Mouse (Mus musculus) hindbrain, embryonic 12.5 days (tissue): ENCODE measurements around the gene Sys1. TPM values are rescaled to one million over a fixed set of nuclear protein-coding genes. Genes with fewer than 3 reads are reported as not detected.

Experiments
- ATAC-seq: fragments of 200-750 bp; cut with Nextera tagmentation; 2 replicates; pipeline ENCODE4 v1.8.0; 2017; ENCODE audit warnings: moderate TSS enrichment; ENCODE audit not compliant: low FRiP score
- H3K27ac ChIP-seq: fragments of 300-500 bp; sonication (generic); 2 replicates; pipeline ENCODE4 v1.5.1; 2016; ENCODE audit warnings: mild to moderate bottlenecking
- H3K27me3 ChIP-seq: fragments of 300-500 bp; sonication (generic); 2 replicates; pipeline ENCODE4 v1.6.1; 2016; ENCODE audit warnings: mild to moderate bottlenecking
- H3K36me3 ChIP-seq: fragments of 300-500 bp; sonication (generic); 2 replicates; pipeline ENCODE4 v1.6.1; 2016; ENCODE audit warnings: mild to moderate bottlenecking
- H3K4me1 ChIP-seq: fragments of 300-500 bp; sonication (generic); 2 replicates; pipeline ENCODE4 v1.6.1; 2016
- H3K4me2 ChIP-seq: fragments of 300-500 bp; sonication (generic); replicated peaks from 2 replicates; pipeline ENCODE4 v1.6.1; 2016; ENCODE audit warnings: mild to moderate bottlenecking
- H3K4me3 ChIP-seq: fragments of 300-500 bp; sonication (generic); 2 replicates; pipeline ENCODE4 v1.5.1; 2016; ENCODE audit warnings: mild to moderate bottlenecking
- H3K9ac ChIP-seq: fragments of 300-500 bp; sonication (generic); 2 replicates; pipeline ENCODE4 v1.6.1; 2016; ENCODE audit warnings: mild to moderate bottlenecking, moderate library complexity
- H3K9me3 ChIP-seq: fragments of 300-500 bp; sonication (generic); replicated peaks from 2 replicates; pipeline ENCODE4 v1.6.1; 2016; ENCODE audit warnings: mild to moderate bottlenecking
- WGBS: fragments of 180-500 bp; shearing (Covaris S2); methylation state at CpG from one replicate; pipeline ENCODE4 v1.1.7; 2016; 5-methylcytosine and 5-hydroxymethylcytosine counted together
- polyA plus RNA-seq: library from polyadenylated mRNA; unstranded; fragments of >200 nt; fragmentation: Nextera tagmentation; extraction: Ambion mirVana; gene quantifications from 2 replicates; pipeline ENCODE4 v1.2.1, GENCODE M21; 2016

The Sys1 gene
- polyA plus RNA-seq, 1 experiment from 2014 or later: 71.5 TPM

GRCm38 (mm10) chr2:164445399-164446085, 11.2 kb upstream of the Sys1 start:
- no peak overlapping the region for H3K4me2 ChIP-seq
- H3K36me3 ChIP-seq: no peaks in the 10 kb centered on the region
- WGBS: 84% methylated on average over 3 of the region's 3 CpGs
- H3K9me3 ChIP-seq: no peaks in the 10 kb centered on the region
- peaks cover 28% of the 10 kb centered on the region for H3K4me1 ChIP-seq
- no peak for ATAC-seq
- H3K27ac ChIP-seq: no peak overlapping the region
- H3K9ac ChIP-seq: no peak overlapping the region
- H3K27me3 ChIP-seq: peaks cover 14% of the 10 kb centered on the region
- H3K4me3 ChIP-seq: no peak overlapping the region

GRCm38 (mm10) chr2:164446086-164446469, 10.7 kb upstream of the Sys1 start:
- Histone ChIP-seq H3K27ac (no peak overlapping the region), H3K27me3 (peaks cover 11% of the 10 kb centered on the region), H3K4me3 (no peak overlapping the region), H3K9ac (no peak overlapping the region), H3K4me2 (no peak overlapping the region), H3K9me3 (no peaks in the 10 kb centered on the region), H3K4me1 (peaks cover 26% of the 10 kb centered on the region), H3K36me3 (no peaks in the 10 kb centered on the region)
- 81% methylated on average over 3 of the region's 3 CpGs for WGBS
- no peak for ATAC-seq

- 75% methylated on average over 1 of the region's 1 CpGs for WGBS
- Histone ChIP-seq H3K27ac (no peak overlapping the region), H3K36me3 (no peaks in the 10 kb centered on the region), H3K4me2 (no peak overlapping the region), H3K9ac (no peak overlapping the region), H3K4me1 (peaks cover 9% of the 10 kb centered on the region), H3K27me3 (no peaks in the 10 kb centered on the region; the same call in 1 of the 2 replicates), H3K4me3 (no peak overlapping the region), H3K9me3 (no peaks in the 10 kb centered on the region)
- no peak for ATAC-seq
Observed at GRCm38 (mm10) chr2:164448140-164448539, 8.6 kb upstream of the Sys1 start.

- 80% methylated on average over 5 of the region's 5 CpGs for WGBS
- Histone ChIP-seq H3K9me3 (no peaks in the 10 kb centered on the region), H3K4me1 (peaks cover 3% of the 10 kb centered on the region; the same call in 1 of the 2 replicates), H3K9ac (no peak overlapping the region), H3K27me3 (peaks cover under 1% of the 10 kb centered on the region; the same call in 1 of the 2 replicates), H3K27ac (no peak overlapping the region), H3K4me2 (no peak overlapping the region), H3K36me3 (no peaks in the 10 kb centered on the region), H3K4me3 (no peak overlapping the region)
- ATAC-seq: no peak
Observed at GRCm38 (mm10) chr2:164448921-164449320, 7.8 kb upstream of the Sys1 start.

- Histone ChIP-seq H3K4me3 (no peak overlapping the region), H3K36me3 (no peaks in the 10 kb centered on the region), H3K9me3 (no peaks in the 10 kb centered on the region), H3K27ac (no peak overlapping the region), H3K27me3 (peaks cover 2% of the 10 kb centered on the region; the same call in 1 of the 2 replicates), H3K4me2 (no peak overlapping the region), H3K4me1 (peaks cover 3% of the 10 kb centered on the region; the same call in 1 of the 2 replicates), H3K9ac (no peak overlapping the region)
- 91% methylated on average over 14 of the region's 14 CpGs for WGBS
- no peak for ATAC-seq
Observed at GRCm38 (mm10) chr2:164449341-164450042, 7.3 kb upstream of the Sys1 start.

- ATAC-seq: no peak
- WGBS: 39% methylated on average over 11 of the region's 13 CpGs
- peaks cover 2% of the 10 kb centered on the region; the same call in 1 of the 2 replicates for H3K27me3 ChIP-seq
- no peak overlapping the region for H3K27ac ChIP-seq
- H3K4me2 ChIP-seq: no peak overlapping the region
- no peaks in the 10 kb centered on the region for H3K36me3 ChIP-seq
- no peak overlapping the region for H3K9ac ChIP-seq
- no peaks in the 10 kb centered on the region for H3K9me3 ChIP-seq
- H3K4me1 ChIP-seq: peaks cover 11% of the 10 kb centered on the region
- no peak overlapping the region for H3K4me3 ChIP-seq
Observed at GRCm38 (mm10) chr2:164452000-164452676, 4.6 kb upstream of the Sys1 start.

DNA sequence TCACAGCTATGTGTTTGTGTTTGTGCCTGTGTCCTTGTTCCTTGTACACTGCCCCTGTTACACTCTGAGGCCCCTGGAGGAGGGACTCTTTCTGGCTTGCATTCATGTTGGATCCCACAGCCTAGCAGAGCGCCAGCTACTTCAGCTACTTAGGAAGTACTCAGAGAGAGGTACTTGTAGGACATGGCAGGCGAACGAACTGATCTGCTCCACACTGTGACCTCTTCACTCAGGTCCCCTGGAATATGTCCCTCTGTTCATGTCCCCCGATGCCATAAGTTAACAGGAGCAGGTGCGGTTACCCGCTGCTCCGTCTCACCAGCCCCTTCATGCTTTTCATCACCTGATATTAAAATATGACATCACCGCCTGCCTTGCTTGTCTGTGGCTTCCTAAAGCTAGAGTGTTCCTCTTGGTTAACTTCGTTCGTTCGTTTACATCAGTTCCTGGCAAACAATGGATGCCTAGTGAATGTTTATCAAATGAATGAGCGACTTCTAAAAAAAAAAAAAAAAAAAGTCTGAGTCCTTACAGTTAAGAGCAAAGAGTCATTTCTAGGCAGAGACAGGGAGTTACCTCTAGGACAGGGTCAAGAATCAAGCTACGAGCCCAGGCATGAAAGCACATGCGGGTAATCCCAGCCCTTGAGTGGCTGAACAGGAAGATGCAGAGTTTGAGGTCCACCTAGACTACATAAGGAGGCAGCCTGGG, 3.6 kb upstream of the Sys1 start:
- Histone ChIP-seq H3K36me3 (no peaks in the 10 kb centered on the region), H3K4me3 (no peak overlapping the region), H3K9me3 (no peaks in the 10 kb centered on the region), H3K27ac (no peak overlapping the region), H3K27me3 (peaks cover 2% of the 10 kb centered on the region; the same call in 1 of the 2 replicates), H3K4me2 (no peak overlapping the region), H3K9ac (no peak overlapping the region; the same call in 1 of the 2 replicates), H3K4me1 (peaks cover 11% of the 10 kb centered on the region)
- ATAC-seq: no peak
- WGBS: 77% methylated on average over 14 of the region's 14 CpGs

DNA sequence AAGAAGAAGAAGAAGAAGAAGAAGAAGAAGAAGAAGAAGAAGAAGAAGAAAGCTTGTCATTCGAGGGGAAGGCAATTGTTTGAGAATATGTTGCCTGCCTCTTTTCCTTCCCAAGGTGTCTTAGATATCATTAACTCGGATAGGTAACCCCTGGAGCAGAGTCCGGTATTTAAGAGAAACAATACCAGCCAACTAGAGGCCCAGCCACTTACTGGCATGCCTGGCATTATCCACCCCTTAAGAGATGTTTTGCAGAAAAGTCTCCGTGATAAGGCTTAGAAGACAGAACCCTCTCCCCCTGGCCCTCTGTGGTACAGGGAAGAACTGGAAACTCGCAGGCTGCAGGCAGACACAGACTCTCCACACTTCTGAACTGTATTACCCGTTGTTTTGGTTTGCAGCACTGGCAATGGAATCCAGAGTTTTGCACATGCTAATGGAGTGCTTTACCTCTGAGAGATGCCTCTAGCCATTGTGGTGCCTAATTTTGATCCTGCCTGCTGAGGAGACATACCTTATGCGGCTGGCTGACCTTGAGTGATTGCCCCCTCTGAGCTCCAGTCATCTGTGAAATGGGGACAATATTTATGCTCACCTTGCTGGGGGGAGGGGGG, 2.8 kb upstream of the Sys1 start:
- peaks cover 11% of the 10 kb centered on the region for H3K4me1 ChIP-seq
- no peaks in the 10 kb centered on the region for H3K36me3 ChIP-seq
- H3K9me3 ChIP-seq: no peaks in the 10 kb centered on the region
- ATAC-seq: no peak
- H3K27me3 ChIP-seq: peaks cover 2% of the 10 kb centered on the region; the same call in 1 of the 2 replicates
- H3K9ac ChIP-seq: no peak overlapping the region
- H3K4me3 ChIP-seq: no peak overlapping the region
- no peak overlapping the region for H3K27ac ChIP-seq
- WGBS: 74% methylated on average over 7 of the region's 7 CpGs
- H3K4me2 ChIP-seq: no peak overlapping the region

DNA sequence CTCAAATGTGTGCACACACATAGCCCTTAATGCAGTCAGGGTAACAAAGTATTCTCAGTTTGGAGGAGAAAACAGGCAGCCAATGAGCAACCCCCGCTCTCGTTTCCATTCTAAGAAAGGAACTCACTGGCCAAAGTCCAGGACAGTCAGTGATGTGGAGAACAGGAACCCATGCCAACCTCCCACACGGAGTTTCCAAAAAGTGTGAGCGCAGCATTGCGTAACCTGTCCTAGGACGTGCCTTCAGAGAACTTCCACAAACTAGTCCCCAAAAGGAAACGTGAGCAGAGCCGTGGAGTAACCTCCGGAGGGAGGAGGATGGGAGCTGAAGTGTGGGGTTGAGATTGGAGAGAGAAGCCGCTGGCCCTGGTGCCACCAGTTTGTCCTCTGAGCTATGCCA, 1.9 kb upstream of the Sys1 start:
- peaks cover 11% of the 10 kb centered on the region for H3K4me1 ChIP-seq
- H3K4me3 ChIP-seq: no peak overlapping the region
- H3K27me3 ChIP-seq: peaks cover 2% of the 10 kb centered on the region; the same call in 1 of the 2 replicates
- H3K9ac ChIP-seq: no peak overlapping the region
- H3K27ac ChIP-seq: no peak overlapping the region
- ATAC-seq: no peak
- no peaks in the 10 kb centered on the region for H3K9me3 ChIP-seq
- H3K4me2 ChIP-seq: no peak overlapping the region
- 84% methylated on average over 10 of the region's 10 CpGs for WGBS
- H3K36me3 ChIP-seq: no peaks in the 10 kb centered on the region

DNA sequence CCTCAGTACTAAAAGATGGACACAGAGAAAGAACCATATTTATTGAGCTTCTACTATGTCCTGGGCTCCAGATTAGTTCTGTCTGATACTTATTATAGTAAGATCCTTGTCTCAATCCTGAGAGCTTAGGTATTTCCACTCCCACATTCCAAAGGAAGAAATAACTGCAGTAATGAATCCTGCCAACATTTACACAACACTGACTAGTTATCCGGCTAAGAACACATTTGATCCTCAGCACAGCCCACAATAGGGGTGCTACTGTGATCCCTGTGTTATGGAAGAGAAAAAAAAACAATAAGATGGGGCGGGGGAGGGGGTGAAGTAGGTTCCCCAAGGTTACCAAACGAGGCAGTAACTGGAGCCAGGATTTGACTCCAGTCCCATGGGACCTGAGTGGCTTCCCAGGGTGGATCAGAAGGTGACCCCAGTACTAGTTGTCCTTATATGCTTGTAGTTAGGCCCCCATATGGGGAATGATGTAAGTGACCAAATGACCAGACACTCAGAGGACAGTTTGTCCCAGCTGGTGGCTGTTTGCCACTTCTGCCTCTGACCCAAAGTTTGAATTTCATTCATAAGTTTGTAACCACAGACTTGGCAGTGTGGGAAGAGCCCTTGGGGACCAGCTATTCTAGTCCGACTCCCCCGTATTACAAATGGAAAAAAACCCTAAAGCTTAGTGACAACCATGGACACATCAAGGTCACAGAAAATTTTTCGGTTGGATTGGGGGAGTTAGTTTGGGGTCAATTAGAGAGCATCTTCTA, 1.2 kb upstream of the Sys1 start:
- Histone ChIP-seq H3K36me3 (no peaks in the 10 kb centered on the region), H3K9ac (no peak overlapping the region), H3K27ac (no peak overlapping the region), H3K27me3 (peaks cover 2% of the 10 kb centered on the region; the same call in 1 of the 2 replicates), H3K9me3 (no peaks in the 10 kb centered on the region), H3K4me2 (no peak overlapping the region), H3K4me3 (no peak overlapping the region), H3K4me1 (peaks cover 11% of the 10 kb centered on the region)
- no peak for ATAC-seq
- 71% methylated on average over 6 of the region's 6 CpGs for WGBS

- Histone ChIP-seq H3K9me3 (no peaks in the 10 kb centered on the region), H3K27ac (no peak overlapping the region), H3K4me2 (peak overlapping the region; percentile 30; the same call in 1 of the 2 replicates), H3K36me3 (no peaks in the 10 kb centered on the region), H3K4me1 (peaks cover 11% of the 10 kb centered on the region), H3K9ac (no peak overlapping the region), H3K4me3 (no peak overlapping the region), H3K27me3 (peaks cover 2% of the 10 kb centered on the region; the same call in 1 of the 2 replicates)
- no peak for ATAC-seq
- WGBS: 89% methylated on average over 1 of the region's 1 CpGs
Observed at GRCm38 (mm10) chr2:164456413-164456812, 351 bp upstream of the Sys1 start.
